Comparison of ENCODE assay signal across 10 mouse cellular contexts in the genomic region with DNA sequence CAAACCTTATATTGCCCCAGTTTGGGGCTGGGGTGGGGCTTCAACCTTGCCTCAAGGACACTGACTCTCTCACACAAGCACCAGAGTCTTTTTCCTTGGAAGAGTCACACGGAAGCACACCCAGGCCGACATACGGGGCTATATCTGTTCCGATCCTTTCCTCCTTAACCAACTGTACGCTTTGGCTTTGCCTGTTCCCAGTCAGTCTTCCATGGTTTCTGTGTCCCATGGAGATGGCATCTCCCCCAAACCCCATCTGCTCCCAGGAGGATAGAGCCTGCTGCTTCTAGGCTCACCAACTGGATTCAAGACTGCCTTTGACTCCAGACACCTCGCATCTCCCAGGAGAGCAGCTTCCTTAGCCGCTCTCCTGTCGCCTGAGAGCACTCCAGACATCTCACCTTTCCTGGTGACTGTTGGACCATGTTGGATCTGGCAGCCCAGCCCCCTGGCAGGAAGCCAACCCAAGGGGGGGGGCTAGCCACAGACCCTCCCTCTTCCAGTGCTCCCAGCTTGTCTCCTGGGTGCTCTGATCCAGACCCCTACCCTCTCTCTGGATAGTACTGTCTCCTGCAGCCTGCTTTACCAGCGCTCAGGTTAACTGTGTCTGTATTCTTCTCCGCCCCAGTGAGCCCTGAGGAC. TPM values are rescaled to one million over a fixed set of nuclear protein-coding genes. Genes with fewer than 3 reads are reported as not detected.
A peak's percentile ranks its signal among the peaks of the same experiment; 100 is the strongest.
DNase-seq lines count a peak whose midpoint lies in the region; ATAC-seq and TF ChIP-seq lines count a peak whose summit lies in the region.
"Had no signal": no experiment of that assay in that cellular context is flagged by ENCODE, and none has a peak within 500 bp of the region (broad histone marks: within the 10 kb centered on the region; RNA-seq: fewer than 3 reads in every experiment).

No protein-coding gene starts in this region.

- H3K4me3 ChIP-seq in heart, embryonic 16.5 days (ENCODE audit: low read length), result no peak overlapping the region
- no peak overlapping the region for H3K4me3 ChIP-seq in heart, adult 2 months
- H3K4me3 ChIP-seq in forebrain, embryonic 13.5 days, result peak overlapping the region; percentile 56; the same call in 1 of the 2 replicates
- H3K4me3 ChIP-seq in midbrain, embryonic 12.5 days, result peak overlapping the region; percentile 71

- TF ChIP-seq EP300 in heart, adult 2 months (IDR thresholded peaks at IDR 0.05; ENCODE audit: insufficient read depth, low read depth, low read length), result no peak

- no peaks in the 10 kb centered on the region for H3K4me1 ChIP-seq in heart, embryonic 16.5 days (ENCODE audit: control insufficient read depth, insufficient read depth, low read length)
- no peaks in the 10 kb centered on the region for H3K4me1 ChIP-seq in heart, adult 2 months (ENCODE audit: control insufficient read depth, insufficient read depth, low read length)
- peaks cover 13% of the 10 kb centered on the region for H3K4me1 ChIP-seq in forebrain, embryonic 13.5 days
- peaks cover 8% of the 10 kb centered on the region for H3K4me1 ChIP-seq in midbrain, embryonic 12.5 days

- no peak for TF ChIP-seq POLR2A in heart, adult 2 months (IDR thresholded peaks at IDR 0.05; ENCODE audit: insufficient read depth, low read depth, low read length)

- no peak for TF ChIP-seq CTCF in heart, adult 2 months (IDR thresholded peaks at IDR 0.05)

- peak overlapping the region; percentile 94 for H3K4me2 ChIP-seq in heart, embryonic 16.5 days (ENCODE audit: low read depth, low read length)
- H3K4me2 ChIP-seq in forebrain, embryonic 13.5 days, result peak overlapping the region; percentile 92; the same call in 1 of the 2 replicates
- H3K4me2 ChIP-seq in midbrain, embryonic 12.5 days (replicated peaks), result peak overlapping the region; percentile 97; the same call in 1 of the 2 replicates

- H3K36me3 ChIP-seq in heart, embryonic 16.5 days (ENCODE audit: control insufficient read depth, insufficient read depth), result no peaks in the 10 kb centered on the region
- no peaks in the 10 kb centered on the region for H3K36me3 ChIP-seq in heart, adult 2 months (ENCODE audit: control insufficient read depth, insufficient read depth, low read length)
- no peaks in the 10 kb centered on the region for H3K36me3 ChIP-seq in forebrain, embryonic 13.5 days (ENCODE audit: poor library complexity, severe bottlenecking)
- no peaks in the 10 kb centered on the region for H3K36me3 ChIP-seq in midbrain, embryonic 12.5 days
- H3K36me3 ChIP-seq: liver, embryonic 13.5 days had no signal

- H3K79me2 ChIP-seq in heart, adult 2 months (replicated peaks; ENCODE audit: control insufficient read depth, insufficient read depth, low read length), result no peaks in the 10 kb centered on the region

- DNase-seq in heart, adult 2 months, result no peak
- DNase-seq in cerebellum, adult 11-12 months, result peak; percentile 36
- no peak for DNase-seq in left cerebral cortex, postnatal 36 days (ENCODE audit: low spot score in 2 of 2)
- no peak for DNase-seq in spleen, postnatal 36 days (ENCODE audit: low spot score in 2 of 2)
- DNase-seq: kidney, adult 11 months; liver, embryonic 13.5 days had no signal

- H3K9me3 ChIP-seq in heart, embryonic 16.5 days (replicated peaks; ENCODE audit: control insufficient read depth, low read length), result no peaks in the 10 kb centered on the region
- H3K9me3 ChIP-seq in forebrain, embryonic 13.5 days (replicated peaks), result no peaks in the 10 kb centered on the region
- no peaks in the 10 kb centered on the region for H3K9me3 ChIP-seq in midbrain, embryonic 12.5 days
- H3K9me3 ChIP-seq: liver, embryonic 13.5 days had no signal

- WGBS in heart, embryonic 16.5 days, result 52% methylated on average over 10 of the region's 10 CpGs
- 57% methylated on average over 10 of the region's 10 CpGs for WGBS in heart, adult 2 months
- 53% methylated on average over 10 of the region's 10 CpGs for WGBS in forebrain, embryonic 13.5 days
- WGBS in midbrain, embryonic 12.5 days, result 50% methylated on average over 10 of the region's 10 CpGs

- H3K27ac ChIP-seq in heart, embryonic 16.5 days (ENCODE audit: low read length), result no peak overlapping the region
- no peak overlapping the region for H3K27ac ChIP-seq in heart, adult 2 months
- H3K27ac ChIP-seq in forebrain, embryonic 13.5 days, result no peak overlapping the region
- no peak overlapping the region for H3K27ac ChIP-seq in midbrain, embryonic 12.5 days (replicated peaks)
- H3K27ac ChIP-seq: liver, embryonic 13.5 days had no signal

- H3K27me3 ChIP-seq in heart, embryonic 16.5 days (ENCODE audit: control insufficient read depth, insufficient read depth, low read length), result peaks cover 54% of the 10 kb centered on the region
- peaks cover 3% of the 10 kb centered on the region; the same call in 1 of the 2 replicates for H3K27me3 ChIP-seq in heart, adult 2 months (ENCODE audit: control insufficient read depth, insufficient read depth, low read length)
- H3K27me3 ChIP-seq in forebrain, embryonic 13.5 days, result peaks cover 89% of the 10 kb centered on the region
- H3K27me3 ChIP-seq in midbrain, embryonic 12.5 days, result peaks cover 80% of the 10 kb centered on the region

- no peak for ATAC-seq in heart, embryonic 16.5 days (replicated peaks; ENCODE audit: extremely low read depth, insufficient read depth, low FRiP score)
- ATAC-seq in forebrain, embryonic 13.5 days, result no peak
- no peak for ATAC-seq in midbrain, embryonic 12.5 days (ENCODE audit: low FRiP score, low read depth)
- ATAC-seq in erythroblast, adult 5-6 weeks (replicated peaks; ENCODE audit: low FRiP score, poor library complexity, severe bottlenecking), result no peak

- intact Hi-C loops in heart, adult 2 months (cut with DNase I), result no loop called here
- intact Hi-C loops in left cerebral cortex, postnatal 36 days (cut with DNase I), result no loop called here

- no peak overlapping the region for H3K9ac ChIP-seq in heart, embryonic 16.5 days (ENCODE audit: low read length)
- H3K9ac ChIP-seq in heart, adult 2 months (ENCODE audit: low read depth, low read length), result no peak overlapping the region
- H3K9ac ChIP-seq in forebrain, embryonic 13.5 days, result no peak overlapping the region
- no peak overlapping the region for H3K9ac ChIP-seq in midbrain, embryonic 12.5 days (replicated peaks)
- H3K9ac ChIP-seq: liver, embryonic 13.5 days had no signal

RNA-seq across cellular contexts. Expression of gene Gbx2, which starts 38.2 kb away (rescaled TPM):
- polyA plus RNA-seq in heart, embryonic 16.5 days (2015; fragmentation: Nextera tagmentation; extraction: Ambion mirVana), result not detected in 2 replicates
- under 1 TPM; 0.18 to 0.21 TPM for total RNA-seq in heart, adult 2 months (2021)
- 0.12 and 0.14 TPM in 2 replicates for polyA plus RNA-seq in heart, adult 2 months (2012; rRNA removed)
- 18.7 and 29.4 TPM in 2 replicates for polyA plus RNA-seq in forebrain, embryonic 13.5 days (2015; fragmentation: Nextera tagmentation; extraction: Ambion mirVana)
- polyA plus RNA-seq in midbrain, embryonic 12.5 days (2016; fragmentation: Nextera tagmentation; extraction: Ambion mirVana), result 29.7 and 39.2 TPM in 2 replicates
- under 1 TPM in 1 of 2 experiments, not detected in 1; 0.45 TPM for total RNA-seq in left cerebral cortex, postnatal 36 days (2021)
- 1.0 TPM in 1 of 2 replicates, not detected in the other for total RNA-seq in erythroblast, adult 5-6 weeks (2015; ENCODE audit: low replicate concordance)
- total RNA-seq in erythroblast, adult 5-6 weeks (2017; ENCODE audit: low replicate concordance), result not detected in 2 replicates

RNA-seq across cellular contexts. Expression of gene Asb18, which starts 45.3 kb away (rescaled TPM):
- 0.79 and 1.1 TPM in 2 replicates for polyA plus RNA-seq in heart, embryonic 16.5 days (2015; fragmentation: Nextera tagmentation; extraction: Ambion mirVana)
- total RNA-seq in heart, adult 2 months (2021), result 10 to 100 TPM; 20.7 to 22.9 TPM
- polyA plus RNA-seq in heart, adult 2 months (2012; rRNA removed), result 35.3 and 38.2 TPM in 2 replicates
- polyA plus RNA-seq in forebrain, embryonic 13.5 days (2015; fragmentation: Nextera tagmentation; extraction: Ambion mirVana), result 0.14 and 0.19 TPM in 2 replicates
- polyA plus RNA-seq in midbrain, embryonic 12.5 days (2016; fragmentation: Nextera tagmentation; extraction: Ambion mirVana), result 0.18 and 0.25 TPM in 2 replicates
- 1 to 10 TPM; 1.6 to 1.7 TPM for total RNA-seq in left cerebral cortex, postnatal 36 days (2021)
- not detected in 2 replicates for total RNA-seq in erythroblast, adult 5-6 weeks (2015; ENCODE audit: low replicate concordance)
- total RNA-seq in erythroblast, adult 5-6 weeks (2017; ENCODE audit: low replicate concordance), result 0.14 TPM in 1 of 2 replicates, not detected in the other
- polyA plus RNA-seq: liver, embryonic 13.5 days had no signal

Comparison
In these comparisons a context has a peak if more than half of its experiments do, and no peak if none do; other contexts are left out.
1. RNA of gene Asb18, which starts 45.3 kb away (polyA plus RNA-seq): 35.3 to 38.2 TPM in heart, adult 2 months; 0.79 to 1.1 TPM in heart, embryonic 16.5 days, 0.18 to 0.25 TPM in midbrain, embryonic 12.5 days and 0.14 to 0.19 TPM in forebrain, embryonic 13.5 days; every median in the first group is over 10 times any median in the second.
2. H3K4me3 ChIP-seq: peak in forebrain, embryonic 13.5 days (single experiment) and midbrain, embryonic 12.5 days (single experiment); none in heart, embryonic 16.5 days (single experiment) and heart, adult 2 months (single experiment).
3. RNA of gene Gbx2, which starts 38.2 kb away (polyA plus RNA-seq): 29.7 to 39.2 TPM in midbrain, embryonic 12.5 days and 18.7 to 29.4 TPM in forebrain, embryonic 13.5 days; 0.12 to 0.14 TPM in heart, adult 2 months and not detected in heart, embryonic 16.5 days; every median in the first group is over 10 times any median in the second.
4. Peak in every context shown above with its lines, with median percentiles within 50 percentile points of each other: H3K4me2 ChIP-seq.